Comparison of ENCODE assay signal across 13 mouse cellular contexts in genomic region chr2:146363483-146363882, GRCm38 (mm10).
DNase-seq lines count a peak whose midpoint lies in the region; ATAC-seq lines count a peak whose summit lies in the region.
"Had no signal": no experiment of that assay in that cellular context is flagged by ENCODE, and none has a peak within 500 bp of the region (broad histone marks: within the 10 kb centered on the region; RNA-seq: fewer than 3 reads in every experiment).

No protein-coding gene starts in this region.

- H3K36me3 ChIP-seq in midbrain, embryonic 13.5 days, result no peaks in the 10 kb centered on the region
- no peaks in the 10 kb centered on the region for H3K36me3 ChIP-seq in intestine, embryonic 16.5 days (ENCODE audit: control insufficient read depth, insufficient read depth, low read length)
- H3K36me3 ChIP-seq: embryonic facial prominence, embryonic 12.5 days had no signal

- no peaks in the 10 kb centered on the region for H3K9me3 ChIP-seq in midbrain, embryonic 13.5 days
- no peaks in the 10 kb centered on the region for H3K9me3 ChIP-seq in intestine, embryonic 16.5 days (ENCODE audit: control insufficient read depth, low read length)
- H3K9me3 ChIP-seq: embryonic facial prominence, embryonic 12.5 days; liver, embryonic 12.5 days had no signal

- no peak overlapping the region for H3K9ac ChIP-seq in midbrain, embryonic 13.5 days (replicated peaks)
- no peak overlapping the region for H3K9ac ChIP-seq in intestine, embryonic 16.5 days (ENCODE audit: low read depth, low read length)
- H3K9ac ChIP-seq: embryonic facial prominence, embryonic 12.5 days; liver, embryonic 12.5 days had no signal

- no peak overlapping the region for H3K4me2 ChIP-seq in midbrain, embryonic 13.5 days (replicated peaks)
- no peak overlapping the region for H3K4me2 ChIP-seq in intestine, embryonic 16.5 days (ENCODE audit: low read depth, low read length)
- H3K4me2 ChIP-seq: embryonic facial prominence, embryonic 12.5 days; liver, embryonic 12.5 days had no signal

- no peak overlapping the region for H3K27ac ChIP-seq in midbrain, embryonic 13.5 days
- H3K27ac ChIP-seq in intestine, embryonic 16.5 days (ENCODE audit: low read length), result no peak overlapping the region
- H3K27ac ChIP-seq: embryonic facial prominence, embryonic 12.5 days; liver, embryonic 12.5 days; macrophage had no signal

- H3K4me3 ChIP-seq in midbrain, embryonic 13.5 days (replicated peaks), result no peak overlapping the region
- no peak overlapping the region for H3K4me3 ChIP-seq in intestine, embryonic 16.5 days (ENCODE audit: low read length)
- H3K4me3 ChIP-seq: embryonic facial prominence, embryonic 12.5 days; liver, embryonic 12.5 days had no signal

- no peak for ATAC-seq in midbrain, embryonic 13.5 days
- ATAC-seq in erythroblast, adult 5-6 weeks (replicated peaks; ENCODE audit: low FRiP score, poor library complexity, severe bottlenecking), result no peak
- no peak for ATAC-seq in intestine, embryonic 16.5 days
- ATAC-seq: liver, embryonic 12.5 days had no signal

- DNase-seq in layer of hippocampus, adult 11-12 months (ENCODE audit: low spot score), result peak; percentile 25
- no peak for DNase-seq in layer of hippocampus, postnatal 14 days (ENCODE audit: low spot score in 2 of 2)
- peak; percentile 69 for DNase-seq in cerebellum, adult 11 months
- DNase-seq in cerebellum, postnatal 36 days, result peak; percentile 69 to 72
- DNase-seq in right cerebral cortex, adult 2 months (ENCODE audit: low spot score in 2 of 2), result peak; percentile 48 to 68
- DNase-seq: heart, postnatal 36 days; kidney, adult 8-10 months had no signal

- 78% methylated on average over 2 of the region's 2 CpGs for WGBS in midbrain, embryonic 13.5 days
- WGBS in intestine, embryonic 16.5 days, result 67% methylated on average over 2 of the region's 2 CpGs

- H3K27me3 ChIP-seq in midbrain, embryonic 13.5 days, result no peaks in the 10 kb centered on the region
- no peaks in the 10 kb centered on the region for H3K27me3 ChIP-seq in intestine, embryonic 16.5 days (replicated peaks; ENCODE audit: control insufficient read depth, insufficient read depth, low read length)
- H3K27me3 ChIP-seq: embryonic facial prominence, embryonic 12.5 days; liver, embryonic 12.5 days had no signal

- peaks cover 7% of the 10 kb centered on the region; the same call in 1 of the 2 replicates for H3K4me1 ChIP-seq in midbrain, embryonic 13.5 days (replicated peaks)
- peaks cover 11% of the 10 kb centered on the region for H3K4me1 ChIP-seq in intestine, embryonic 16.5 days (ENCODE audit: control insufficient read depth, insufficient read depth, low read length)
- H3K4me1 ChIP-seq: liver, embryonic 12.5 days had no signal

Comparison
In these comparisons a context has a peak if more than half of its experiments do, and no peak if none do; other contexts are left out.
1. DNase-seq: peak in layer of hippocampus, adult 11-12 months (single experiment), cerebellum, adult 11 months (single experiment), cerebellum, postnatal 36 days (2 of 2) and right cerebral cortex, adult 2 months (2 of 2); none in layer of hippocampus, postnatal 14 days (0 of 2).